Mouse (Mus musculus): ENCODE measurements around the gene Itsn2.
"Not testable (repeated sequence)": the region's sequence is repeated elsewhere in the genome, so short reads cannot be mapped to it uniquely, and the experiment has no call there.

Gene Itsn2

GRCm38 (mm10) chr12:4706901-4707300 lies 114.5 kb downstream of the Itsn2 start:
- no peak for ATAC-seq (ENCODE audit: insufficient number of reproducible peaks, low FRiP score, low TSS enrichment)

GRCm38 (mm10) chr12:4707488-4708017 lies 115.1 kb downstream of the Itsn2 start:
- ATAC-seq (ENCODE audit: insufficient number of reproducible peaks, low FRiP score, low TSS enrichment): no peak

GRCm38 (mm10) chr12:4708296-4708695 lies 115.9 kb downstream of the Itsn2 start:
- ATAC-seq (ENCODE audit: insufficient number of reproducible peaks, low FRiP score, low TSS enrichment): no peak

GRCm38 (mm10) chr12:4708881-4709604 lies 116.6 kb downstream of the Itsn2 start:
- no peak for ATAC-seq (ENCODE audit: insufficient number of reproducible peaks, low FRiP score, low TSS enrichment)

- no peak for ATAC-seq (ENCODE audit: insufficient number of reproducible peaks, low FRiP score, low TSS enrichment)
Observed at GRCm38 (mm10) chr12:4709926-4710325, 117.5 kb downstream of the Itsn2 start.

GRCm38 (mm10) chr12:4713361-4713760 lies 120.9 kb downstream of the Itsn2 start:
- no peak for ATAC-seq (ENCODE audit: insufficient number of reproducible peaks, low FRiP score, low TSS enrichment)

GRCm38 (mm10) chr12:4715606-4716005 lies 123.2 kb downstream of the Itsn2 start:
- no peak for ATAC-seq (ENCODE audit: insufficient number of reproducible peaks, low FRiP score, low TSS enrichment)

GRCm38 (mm10) chr12:4717417-4717816 lies 125.0 kb downstream of the Itsn2 start:
- no peak for ATAC-seq (ENCODE audit: insufficient number of reproducible peaks, low FRiP score, low TSS enrichment)

GRCm38 (mm10) chr12:4719066-4719761 lies 126.8 kb downstream of the Itsn2 start:
- ATAC-seq (ENCODE audit: insufficient number of reproducible peaks, low FRiP score, low TSS enrichment): no peak

- no peak for ATAC-seq (ENCODE audit: insufficient number of reproducible peaks, low FRiP score, low TSS enrichment)
Observed at GRCm38 (mm10) chr12:4719762-4720754, 127.6 kb downstream of the Itsn2 start.

GRCm38 (mm10) chr12:4729165-4729564 lies 136.7 kb downstream of the Itsn2 start:
- no peak for ATAC-seq (ENCODE audit: insufficient number of reproducible peaks, low FRiP score, low TSS enrichment)

GRCm38 (mm10) chr12:4731629-4732028 lies 139.2 kb downstream of the Itsn2 start:
- ATAC-seq (ENCODE audit: insufficient number of reproducible peaks, low FRiP score, low TSS enrichment): no peak

GRCm38 (mm10) chr12:4732332-4732731 lies 139.9 kb downstream of the Itsn2 start:
- ATAC-seq (ENCODE audit: insufficient number of reproducible peaks, low FRiP score, low TSS enrichment): no peak

- ATAC-seq (ENCODE audit: insufficient number of reproducible peaks, low FRiP score, low TSS enrichment): no peak
Observed at GRCm38 (mm10) chr12:4738031-4738576, 145.7 kb downstream of the Itsn2 start, which contains the start of gene Fam228a. Gene Fam228a (minus strand): TSS chr12:4738430.

- ATAC-seq (ENCODE audit: insufficient number of reproducible peaks, low FRiP score, low TSS enrichment): no peak
Observed at GRCm38 (mm10) chr12:4740823-4741222, 148.4 kb downstream of the Itsn2 start.

GRCm38 (mm10) chr12:4742183-4742582 lies 149.7 kb downstream of the Itsn2 start:
- no peak for ATAC-seq (ENCODE audit: insufficient number of reproducible peaks, low FRiP score, low TSS enrichment)

GRCm38 (mm10) chr12:4744486-4744885 lies 152.0 kb downstream of the Itsn2 start:
- ATAC-seq (ENCODE audit: insufficient number of reproducible peaks, low FRiP score, low TSS enrichment): no peak

- ATAC-seq (ENCODE audit: insufficient number of reproducible peaks, low FRiP score, low TSS enrichment): not testable (repeated sequence)
Observed at GRCm38 (mm10) chr12:4754451-4754850, 162.0 kb downstream of the Itsn2 start.

- no peak for ATAC-seq (ENCODE audit: insufficient number of reproducible peaks, low FRiP score, low TSS enrichment)
Observed at GRCm38 (mm10) chr12:4757060-4757459, 164.6 kb downstream of the Itsn2 start.
